Mouse (Mus musculus) heart, postnatal 0 days (tissue): Measurements from ENCODE around the gene Myo1d.

ENCODE experiments used
- CTCF ChIP-seq: IDR thresholded peaks from 2 replicates; pipeline ENCODE4 v1.5.1; 2016; ENCODE audit warnings: antibody characterized with exemption, control low read depth, low read depth
- EP300 ChIP-seq: IDR thresholded peaks from 2 replicates; pipeline ENCODE4 v1.6.1; 2016; ENCODE audit warnings: antibody characterized with exemption, low read depth

- TF ChIP-seq CTCF (no peak), EP300 (no peak)
Measured at GRCm38 (mm10) chr11:80793386-80793785, 13.6 kb upstream of the Myo1d start.
